Mouse (Mus musculus) B cell, adult 62 days (primary cell): ENCODE measurements around the gene Itsn1. TPM values are rescaled to one million over a fixed set of nuclear protein-coding genes. Genes with fewer than 3 reads are reported as not detected.

Source experiments
- total RNA-seq: library from RNA; stranded (reverse); gene quantifications from 4 replicates; pipeline ENCODE4 v1.2.4, GENCODE M21; 2023

The Itsn1 gene
- total RNA-seq: 17.6 to 29.5 TPM (median 25.7 TPM) in 4 replicates

DNA sequence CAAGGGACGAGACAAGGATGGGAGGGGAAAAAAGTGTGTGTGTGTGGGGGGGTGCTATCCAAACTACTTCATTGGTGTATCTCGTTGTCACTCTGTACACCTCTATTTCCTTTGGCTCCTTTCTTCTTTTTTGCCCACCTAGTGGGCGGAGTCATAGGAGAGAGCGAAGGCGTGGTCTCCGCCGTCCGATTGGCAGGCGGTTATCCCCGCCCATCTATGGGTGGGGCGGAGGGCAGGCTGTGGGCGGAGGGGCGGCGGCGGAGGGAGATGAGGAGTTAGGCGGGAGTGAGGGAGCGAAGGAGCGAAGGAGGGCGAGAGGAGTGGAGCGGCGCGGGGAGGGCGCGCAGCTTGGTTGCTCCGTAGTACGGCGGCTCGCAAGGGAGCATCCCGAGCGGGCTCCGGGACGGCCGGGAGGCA is at the start of gene Itsn1:
Itsn1 (plus strand) TSS at position 216 of the 417 bp plus-strand sequence.

DNA sequence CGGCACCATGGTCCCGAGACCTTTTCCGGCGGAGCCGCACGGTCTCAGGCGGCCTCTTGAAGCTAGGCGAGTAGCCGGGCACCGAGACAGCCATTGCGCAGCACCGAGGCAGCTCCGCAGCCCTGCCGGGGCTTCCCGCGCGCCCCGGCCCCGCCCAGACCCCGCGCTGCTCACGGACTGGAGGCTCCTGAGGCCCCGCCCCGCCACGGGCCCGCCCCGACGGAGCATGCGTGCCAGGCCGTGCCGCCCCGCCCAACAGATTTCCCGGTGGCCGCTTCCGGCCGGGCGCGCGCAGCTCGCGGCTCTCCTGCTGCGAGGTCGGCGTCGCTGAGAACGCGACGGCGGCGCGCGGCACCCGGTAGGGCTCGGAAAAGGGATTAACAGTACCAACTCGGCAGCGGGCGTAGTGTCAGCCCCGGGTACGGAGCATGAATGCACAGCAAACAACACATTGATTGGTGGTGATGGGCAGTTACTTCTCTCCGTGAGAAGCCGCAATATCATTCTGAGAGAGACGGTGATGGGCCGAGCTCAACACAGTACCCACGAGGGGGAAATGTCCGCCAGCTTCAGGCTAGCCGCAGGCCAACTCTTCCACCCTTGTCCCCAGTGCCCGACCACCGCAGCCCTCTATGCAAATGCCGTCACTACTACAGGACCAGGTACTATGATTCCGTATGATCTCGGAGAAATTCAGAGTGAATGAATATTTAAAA is 40.3 kb upstream of the Itsn1 start, which contains the start of gene Donson:
Donson (minus strand) TSS at position 152 of the 716 bp plus-strand sequence.

GRCm38 (mm10) chr16:91728123-91729065 is 687 bp upstream of the Itsn1 start, which contains the start of gene Cryzl1:
Gene Cryzl1, minus strand, starts transcription at chr16:91728975.

Other genes with a start within 250 kb of the Itsn1 start
- gene Ifnar1, start 244.0 kb upstream of the Itsn1 start, total RNA-seq: 156 to 189 TPM (median 162 TPM) in 4 replicates
- gene Ifngr2, start 182.2 kb upstream of the Itsn1 start, total RNA-seq: 49.6 to 55.0 TPM (median 52.8 TPM) in 4 replicates
- gene Tmem50b, start 131.5 kb upstream of the Itsn1 start, total RNA-seq: 33.6 to 37.2 TPM (median 36.6 TPM) in 4 replicates
- gene Dnajc28, start 110.3 kb upstream of the Itsn1 start, total RNA-seq: 0.46 to 1.8 TPM (median 0.83 TPM) in 4 replicates
- gene Gart, start 82.3 kb upstream of the Itsn1 start, total RNA-seq: 60.8 to 87.7 TPM (median 77.5 TPM) in 4 replicates
- 535 to 566 TPM (median 560 TPM) in 4 replicates for gene Son, start 81.8 kb upstream of the Itsn1 start, total RNA-seq
- gene Donson, start 40.5 kb upstream of the Itsn1 start, total RNA-seq: 79.3 to 88.8 TPM (median 83.8 TPM) in 4 replicates
- gene Cryzl1, start 306 bp upstream of the Itsn1 start, total RNA-seq: 39.3 to 53.5 TPM (median 49.0 TPM) in 4 replicates